Mouse (Mus musculus): ENCODE measurements around the gene Olfr291.

Olfr291 gene

DNA sequence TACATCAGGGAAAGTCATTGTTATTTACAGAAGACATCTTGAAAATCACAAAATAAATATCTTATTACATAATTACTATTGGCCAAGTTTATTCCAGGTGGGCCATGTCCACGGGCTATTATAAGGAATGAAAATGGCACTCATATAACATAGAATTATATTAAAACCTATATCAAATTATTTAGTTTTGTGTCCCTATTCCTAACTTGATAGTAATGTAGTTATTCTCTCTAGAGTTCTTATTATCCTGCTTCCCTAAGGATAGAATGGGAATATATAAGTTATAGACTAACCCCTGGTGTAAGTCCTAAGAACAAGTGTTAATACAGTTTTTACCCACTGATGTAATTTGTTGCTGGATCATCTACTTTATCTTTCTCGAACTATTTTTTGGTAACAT, at the start of gene Olfr291:
Olfr291 (plus strand) TSS at position 301 of the 400 bp plus-strand sequence.
- no peak for DNase-seq (ENCODE audit: low spot score)

DNA sequence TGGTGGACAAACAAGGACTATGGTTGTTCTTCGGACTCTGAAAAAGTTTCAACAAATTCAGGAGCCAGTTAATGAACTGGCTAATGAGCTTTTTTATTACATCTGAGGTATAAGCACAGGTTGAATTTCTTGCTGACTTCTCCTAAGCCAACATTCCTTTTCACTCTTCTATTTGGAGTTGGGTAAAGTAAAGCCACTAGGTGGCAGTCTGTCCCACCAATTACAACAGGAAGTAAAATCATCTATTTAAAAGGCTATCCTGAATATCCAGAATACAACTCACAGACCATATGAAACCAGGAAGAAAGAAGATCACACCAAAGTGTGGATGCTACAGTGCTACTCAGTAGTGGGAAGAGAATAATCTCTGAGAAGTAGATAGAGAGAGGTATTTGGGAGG, 48.1 kb upstream of the Olfr291 start:
- no peak for DNase-seq (ENCODE audit: low spot score)

DNA sequence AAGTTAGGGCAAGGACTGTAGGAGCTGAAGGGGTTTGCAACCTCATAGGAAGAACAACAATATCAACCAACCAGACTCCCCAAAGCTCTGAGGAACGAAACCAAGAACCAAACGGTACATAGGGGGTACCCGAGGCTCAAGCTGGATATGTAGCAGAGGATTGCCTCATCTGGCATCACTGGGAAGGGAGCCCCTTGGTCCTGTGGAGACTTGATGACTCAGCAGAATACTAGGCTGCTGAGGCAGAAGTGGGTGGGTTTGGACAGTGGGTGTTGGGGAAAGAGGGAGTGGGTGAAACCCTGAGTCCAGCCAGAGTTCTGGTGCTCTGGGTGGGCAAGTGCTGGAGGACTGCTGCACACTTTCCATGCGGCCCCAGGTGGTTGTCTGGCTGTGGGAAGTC, 47.2 kb upstream of the Olfr291 start:
- no peak for DNase-seq (ENCODE audit: low spot score)

DNA sequence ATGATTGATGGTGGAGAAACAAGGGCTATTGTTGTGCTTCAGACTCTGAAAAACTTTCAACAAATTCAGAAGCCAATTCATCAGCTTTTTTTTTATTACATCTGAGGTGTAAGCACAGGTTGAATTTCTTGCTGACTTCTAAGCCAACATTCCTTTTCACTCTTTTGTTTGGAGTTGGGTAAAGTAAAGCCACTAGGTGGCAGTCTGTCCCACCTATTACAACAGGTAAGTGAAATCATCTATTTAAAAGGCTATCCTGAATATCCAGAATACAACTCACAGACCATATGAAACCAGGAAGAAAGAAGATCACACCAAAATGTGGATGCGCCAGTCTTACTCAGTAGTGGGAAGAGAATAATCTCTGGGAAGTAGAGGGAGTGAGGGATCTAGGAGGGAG, 31.2 kb downstream of the Olfr291 start:
- DNase-seq (ENCODE audit: low spot score) = no peak

Data from urinary bladder, postnatal 10 days (tissue).